Mouse (Mus musculus) heart, postnatal 0 days (tissue): Measurements from ENCODE around the gene Rhoh. TPM values are rescaled to one million over a fixed set of nuclear protein-coding genes. Genes with fewer than 3 reads are reported as not detected.

Source experiments
- ATAC-seq: fragments of 200-750 bp; cut with Nextera tagmentation; 2 replicates; pipeline ENCODE4 v1.8.0; 2017; ENCODE audit warnings: low read depth, moderate number of reproducible peaks, moderate library complexity; ENCODE audit not compliant: insufficient read depth
- DNase-seq: peaks from one replicate; pipeline ENCODE4 v3.0.0-alpha.2; 2016; ENCODE audit warnings: low spot score
- H3K27ac ChIP-seq: fragments of 300-500 bp; sonication (generic); 2 replicates; pipeline ENCODE4 v1.5.1; 2014; ENCODE audit warnings: low read depth, mild to moderate bottlenecking
- H3K27me3 ChIP-seq: fragments of 300-500 bp; sonication (generic); 2 replicates; pipeline ENCODE4 v1.6.1; 2014; ENCODE audit warnings: low read length, mixed read lengths; ENCODE audit not compliant: control insufficient read depth, insufficient read depth
- H3K36me3 ChIP-seq: fragments of 300-500 bp; sonication (generic); replicated peaks from 2 replicates; pipeline ENCODE4 v1.6.1; 2014; ENCODE audit warnings: low read length, mixed read lengths; ENCODE audit not compliant: control insufficient read depth, insufficient read depth
- H3K4me1 ChIP-seq: fragments of 300-500 bp; sonication (generic); 2 replicates; pipeline ENCODE4 v1.6.1; 2014; ENCODE audit warnings: antibody characterized with exemption; ENCODE audit not compliant: control insufficient read depth, insufficient read depth
- H3K4me2 ChIP-seq: fragments of 300-500 bp; sonication (generic); 2 replicates; pipeline ENCODE4 v1.6.1; 2014; ENCODE audit warnings: low read depth, mild to moderate bottlenecking, low read length, moderate library complexity
- H3K4me3 ChIP-seq: fragments of 300-500 bp; sonication (generic); 2 replicates; pipeline ENCODE4 v1.5.1; 2014; ENCODE audit warnings: low read depth, low read length
- H3K9ac ChIP-seq: fragments of 300-500 bp; sonication (generic); replicated peaks from 2 replicates; pipeline ENCODE4 v1.6.1; 2014; ENCODE audit warnings: low read depth, low read length, mixed read lengths
- H3K9me3 ChIP-seq: fragments of 300-500 bp; sonication (generic); replicated peaks from 2 replicates; pipeline ENCODE4 v1.6.1; 2016; ENCODE audit warnings: low read length; ENCODE audit not compliant: control insufficient read depth
- CTCF ChIP-seq: IDR thresholded peaks from 2 replicates; pipeline ENCODE4 v1.5.1; 2016; ENCODE audit warnings: antibody characterized with exemption, control low read depth, low read depth
- EP300 ChIP-seq: IDR thresholded peaks from 2 replicates; pipeline ENCODE4 v1.6.1; 2016; ENCODE audit warnings: antibody characterized with exemption, low read depth
- WGBS: fragments of 180-500 bp; shearing (Covaris S2); extraction: QIAGEN DNeasy Blood & Tissue Kit; methylation state at CpG from one replicate; pipeline ENCODE4 v1.1.7; 2014; 5-methylcytosine and 5-hydroxymethylcytosine counted together
- polyA plus RNA-seq: library from polyadenylated mRNA; unstranded; fragments of >200 nt; fragmentation: Nextera tagmentation; extraction: Ambion mirVana; gene quantifications from 2 replicates; pipeline ENCODE4 v1.2.1, GENCODE M21; 2015
- total RNA-seq: library from RNA; depleted of rRNA; stranded (reverse); fragments of >200 nt; gene quantifications from 2 replicates; pipeline ENCODE4 v1.2.3, GENCODE M21; 2014; ENCODE audit warnings: low replicate concordance

Rhoh gene
- total and polyA plus RNA-seq, 2 experiments from 2014 or later: 0.34 to 0.41 TPM

GRCm38 (mm10) chr5:65908751-65909150 lies 47.7 kb downstream of the Rhoh start:
- Histone ChIP-seq H3K27me3 (no peaks in the 10 kb centered on the region), H3K36me3 (no peaks in the 10 kb centered on the region), H3K27ac (no peak overlapping the region), H3K9me3 (peaks cover 20% of the 10 kb centered on the region; the same call in 1 of the 2 replicates), H3K4me3 (no peak overlapping the region), H3K4me1 (no peaks in the 10 kb centered on the region), H3K4me2 (no peak overlapping the region), H3K9ac (no peak overlapping the region)
- 38% methylated on average over 2 of the region's 2 CpGs for WGBS
- no peak for ATAC-seq
- TF ChIP-seq EP300 (no peak), CTCF (no peak)
- no peak for DNase-seq

DNA sequence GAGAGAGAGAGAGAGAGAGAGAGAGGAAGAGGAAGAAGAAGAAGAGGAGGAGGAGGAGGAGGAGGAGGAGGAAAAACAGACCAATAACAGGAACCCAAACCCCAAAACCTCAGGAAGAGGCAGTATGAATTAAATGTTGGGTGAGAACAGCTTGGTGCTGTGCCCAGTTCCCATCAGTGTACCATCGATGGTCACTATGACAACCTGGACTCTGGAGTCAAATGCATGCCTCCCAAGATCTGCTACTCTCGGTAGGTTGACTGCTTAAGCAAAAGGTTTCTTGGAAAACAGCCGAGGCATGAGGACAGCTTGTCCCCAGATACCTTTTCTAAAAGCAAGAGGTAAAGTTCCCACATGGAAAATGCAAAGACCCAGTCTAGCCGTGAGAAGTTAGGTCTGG lies 48.3 kb downstream of the Rhoh start:
- Histone ChIP-seq H3K4me2 (no peak overlapping the region), H3K9ac (no peak overlapping the region), H3K4me3 (no peak overlapping the region), H3K27ac (no peak overlapping the region), H3K36me3 (no peaks in the 10 kb centered on the region), H3K4me1 (no peaks in the 10 kb centered on the region), H3K9me3 (0 out of 2 replicates have a peak, but pooled peaks cover 14% of the 10 kb centered on the region), H3K27me3 (no peaks in the 10 kb centered on the region)
- TF ChIP-seq CTCF: no peak
- no peak for TF ChIP-seq EP300
- 70% methylated on average over 4 of the region's 4 CpGs for whole genome bisulfite sequencing
- DNase-seq (no peak), ATAC-seq (no peak)

GRCm38 (mm10) chr5:65910398-65910797 lies 49.4 kb downstream of the Rhoh start:
- H3K9ac ChIP-seq: no peak overlapping the region
- H3K4me3 ChIP-seq: no peak overlapping the region; the same call in 1 of the 2 replicates
- 63% methylated on average over 4 of the region's 4 CpGs for WGBS
- H3K4me2 ChIP-seq: no peak overlapping the region
- peak overlapping the region; percentile 55; the same call in 1 of the 2 replicates for H3K27ac ChIP-seq
- no peaks in the 10 kb centered on the region for H3K36me3 ChIP-seq
- DNase-seq: no peak
- no peak for ATAC-seq
- no peaks in the 10 kb centered on the region for H3K4me1 ChIP-seq
- TF ChIP-seq CTCF (no peak), EP300 (no peak)
- H3K9me3 ChIP-seq: 0 out of 2 replicates have a peak, but pooled peaks cover 5% of the 10 kb centered on the region
- no peaks in the 10 kb centered on the region for H3K27me3 ChIP-seq

GRCm38 (mm10) chr5:65911676-65912075 lies 50.7 kb downstream of the Rhoh start:
- no peaks in the 10 kb centered on the region for H3K36me3 ChIP-seq
- no peaks in the 10 kb centered on the region for H3K4me1 ChIP-seq
- H3K9ac ChIP-seq: no peak overlapping the region; the same call in 1 of the 2 replicates
- no peak overlapping the region; the same call in 1 of the 2 replicates for H3K27ac ChIP-seq
- no peak for TF ChIP-seq EP300
- no peak for TF ChIP-seq CTCF
- H3K4me2 ChIP-seq: no peak overlapping the region; the same call in 1 of the 2 replicates
- H3K9me3 ChIP-seq: no peaks in the 10 kb centered on the region
- H3K4me3 ChIP-seq: no peak overlapping the region; the same call in 1 of the 2 replicates
- ATAC-seq (no peak), DNase-seq (no peak)
- no peaks in the 10 kb centered on the region for H3K27me3 ChIP-seq
- WGBS: 63% methylated on average over 7 of the region's 7 CpGs

DNA sequence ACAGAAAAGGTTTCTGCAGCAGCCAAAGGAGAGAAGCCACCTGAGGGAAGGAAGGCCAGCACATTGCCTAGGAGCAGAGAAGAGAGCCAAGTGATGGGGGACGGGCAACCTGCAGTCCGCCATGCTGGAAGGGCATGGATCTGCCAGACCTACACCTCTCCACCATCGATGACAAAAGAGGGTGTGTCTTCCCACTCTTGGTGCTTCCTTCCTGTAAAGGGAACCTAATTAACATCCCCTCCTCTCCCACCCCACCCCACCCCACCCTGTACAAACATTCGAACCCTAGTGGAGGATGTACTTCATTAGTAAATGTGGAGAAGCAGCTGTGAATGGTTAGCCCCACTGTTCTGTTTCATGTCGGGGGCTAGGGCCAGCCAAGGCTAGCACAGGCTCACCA lies 51.2 kb downstream of the Rhoh start:
- H3K9me3 ChIP-seq: no peaks in the 10 kb centered on the region
- H3K36me3 ChIP-seq: no peaks in the 10 kb centered on the region
- H3K4me2 ChIP-seq: no peak overlapping the region; the same call in 1 of the 2 replicates
- no peaks in the 10 kb centered on the region for H3K4me1 ChIP-seq
- no peak overlapping the region; the same call in 1 of the 2 replicates for H3K4me3 ChIP-seq
- DNase-seq: no peak
- TF ChIP-seq EP300: no peak
- no peak for TF ChIP-seq CTCF
- 74% methylated on average over 5 of the region's 5 CpGs for WGBS
- ATAC-seq: no peak
- no peaks in the 10 kb centered on the region for H3K27me3 ChIP-seq
- no peak overlapping the region for H3K9ac ChIP-seq
- H3K27ac ChIP-seq: no peak overlapping the region

GRCm38 (mm10) chr5:65913126-65913525 lies 52.1 kb downstream of the Rhoh start:
- DNase-seq (no peak), ATAC-seq (no peak)
- no peaks in the 10 kb centered on the region for H3K4me1 ChIP-seq
- no peak overlapping the region for H3K4me3 ChIP-seq
- H3K36me3 ChIP-seq: no peaks in the 10 kb centered on the region
- WGBS: 90% methylated on average over 9 of the region's 9 CpGs
- H3K4me2 ChIP-seq: no peak overlapping the region
- TF ChIP-seq CTCF: no peak
- TF ChIP-seq EP300: no peak
- H3K27ac ChIP-seq: no peak overlapping the region
- H3K27me3 ChIP-seq: no peaks in the 10 kb centered on the region
- no peaks in the 10 kb centered on the region for H3K9me3 ChIP-seq
- no peak overlapping the region for H3K9ac ChIP-seq
